Mouse (Mus musculus) MEL (cell line): ENCODE results near the gene Adam12.

Source experiments
- CHD2 ChIP-seq: IDR thresholded peaks from 2 replicates; pipeline ENCODE4 v1.6.1; 2011; ENCODE audit warnings: low read length, improper control_type of control experiment
- CTCF ChIP-seq, 3 experiments: IDR thresholded peaks in 2 of 3; conservative IDR thresholded peaks in 1 of 3; 2 replicates each; pipeline ENCODE4 v1.5.1; 2011 to 2012; ENCODE audit warnings: low read length in 3 of 3, low read depth in 2 of 3, mild to moderate bottlenecking in 2 of 3, improper control_type of control experiment in 1 of 3, inconsistent platforms in 1 of 3, mixed read lengths in 1 of 3, moderate library complexity in 1 of 3; ENCODE audit not compliant: control insufficient read depth in 1 of 3, insufficient read depth in 1 of 3, poor library complexity in 1 of 3, severe bottlenecking in 1 of 3
- EP300 ChIP-seq, 2 experiments: IDR thresholded peaks; 2 replicates each; pipeline ENCODE4 v1.6.1; 2011; ENCODE audit warnings: improper control_type of control experiment in 2 of 2, low read length in 2 of 2, low read depth in 1 of 2, mild to moderate bottlenecking in 1 of 2
- MAFK ChIP-seq: IDR thresholded peaks from 2 replicates; pipeline ENCODE4 v1.6.1; 2011; ENCODE audit warnings: low read depth, mild to moderate bottlenecking, low read length, improper control_type of control experiment, borderline replicate concordance
- MAZ ChIP-seq: IDR thresholded peaks from 2 replicates; pipeline ENCODE4 v1.6.1; 2012; ENCODE audit warnings: low read depth, mild to moderate bottlenecking, inconsistent platforms, low read length, improper control_type of control experiment
- ZC3H11A ChIP-seq: IDR thresholded peaks from 2 replicates; pipeline ENCODE4 v1.6.1; 2012; ENCODE audit warnings: low read depth, mild to moderate bottlenecking, inconsistent platforms, low read length, improper control_type of control experiment

- no peak for TF ChIP-seq CTCF (IDR thresholded peaks at IDR 0.05 in 2 of 3, conservative IDR thresholded peaks at IDR 0.05 in 1 of 3; ENCODE audit: control insufficient read depth in 1 of 3, insufficient read depth in 1 of 3, low read depth in 2 of 3, low read length in 3 of 3, poor library complexity in 1 of 3, severe bottlenecking in 1 of 3)
- TF ChIP-seq ZC3H11A = no peak
- TF ChIP-seq MAFK = no peak
- TF ChIP-seq CHD2 = no peak
- TF ChIP-seq MAZ = no peak
- TF ChIP-seq EP300 (IDR thresholded peaks at IDR 0.05; ENCODE audit: low read depth in 1 of 2, low read length in 2 of 2) = no peak
These were observed 29.2 kb upstream of the Adam12 start for GRCm38 (mm10) chr7:134261003-134261701.
